Mouse (Mus musculus): ENCODE results near the gene Thbs3. TPM values are rescaled to one million over a fixed set of nuclear protein-coding genes. Genes with fewer than 3 reads are reported as not detected.
A peak's percentile ranks its signal among the peaks of the same experiment; 100 is the strongest.

Gene Thbs3
- total RNA-seq, 1 experiment = 36.9 TPM

- H3K27ac ChIP-seq (ENCODE audit: insufficient read depth, low read depth, low read length, poor library complexity, severe bottlenecking) = no peak overlapping the region
- no peak overlapping the region for H3K4me3 ChIP-seq (ENCODE audit: insufficient read depth in 1 of 2, low read depth in 1 of 2, low read length in 2 of 2, poor library complexity in 1 of 2, severe bottlenecking in 1 of 2)
- H3K9me3 ChIP-seq (ENCODE audit: control insufficient read depth, insufficient read depth, low read depth, low read length) = no peaks in the 10 kb centered on the region
- H3K9ac ChIP-seq (ENCODE audit: insufficient read depth, low read depth, low read length, poor library complexity, severe bottlenecking) = no peak overlapping the region
- TF ChIP-seq HCFC1 (IDR thresholded peaks at IDR 0.05; ENCODE audit: borderline replicate concordance, insufficient read depth, low read length) (no peak), MAFK (IDR thresholded peaks at IDR 0.05; ENCODE audit: insufficient read depth, low read depth, low read length) (no peak), ZNF384 (IDR thresholded peaks at IDR 0.05; ENCODE audit: low read depth, low read length) (no peak), CHD2 (IDR thresholded peaks at IDR 0.05; ENCODE audit: low read depth, low read length) (no peak), ZC3H11A (IDR thresholded peaks at IDR 0.05; ENCODE audit: borderline replicate concordance, low read depth, low read length) (no peak)
- H3K36me3 ChIP-seq (ENCODE audit: control insufficient read depth, insufficient read depth, low read length, poor library complexity, severe bottlenecking) = peaks cover 46% of the 10 kb centered on the region
- no peak for DNase-seq (ENCODE audit: low read depth, low spot score)
- peaks cover 3 to 5% of the 10 kb centered on the region in 2 experiments; a peak in 2 of 4 replicates for H3K4me1 ChIP-seq (ENCODE audit: control insufficient read depth in 2 of 2, insufficient read depth in 2 of 2, low read length in 2 of 2, poor library complexity in 1 of 2)
- in situ Hi-C loops (cut with MboI; ENCODE audit: low sequenced_read_pairs in 2 of 2, unreplicated experiment in 2 of 2) = no loop called here
Observed at GRCm38 (mm10) chr3:89210162-89210561, 4.8 kb upstream of the Thbs3 start.

GRCm38 (mm10) chr3:89210731-89211130 is 4.2 kb upstream of the Thbs3 start:
- no peaks in the 10 kb centered on the region for H3K9me3 ChIP-seq (ENCODE audit: control insufficient read depth, insufficient read depth, low read depth, low read length)
- no peak overlapping the region for H3K27ac ChIP-seq (ENCODE audit: insufficient read depth, low read depth, low read length, poor library complexity, severe bottlenecking)
- no peak overlapping the region for H3K4me3 ChIP-seq (ENCODE audit: insufficient read depth in 1 of 2, low read depth in 1 of 2, low read length in 2 of 2, poor library complexity in 1 of 2, severe bottlenecking in 1 of 2)
- no peak overlapping the region for H3K9ac ChIP-seq (ENCODE audit: insufficient read depth, low read depth, low read length, poor library complexity, severe bottlenecking)
- peaks cover 43% of the 10 kb centered on the region for H3K36me3 ChIP-seq (ENCODE audit: control insufficient read depth, insufficient read depth, low read length, poor library complexity, severe bottlenecking)
- in situ Hi-C loops (cut with MboI; ENCODE audit: low sequenced_read_pairs in 2 of 2, unreplicated experiment in 2 of 2) = no loop called here
- no peak for TF ChIP-seq ZNF384 (IDR thresholded peaks at IDR 0.05; ENCODE audit: low read depth, low read length)
- no peak for TF ChIP-seq MAFK (IDR thresholded peaks at IDR 0.05; ENCODE audit: insufficient read depth, low read depth, low read length)
- no peak for TF ChIP-seq CHD2 (IDR thresholded peaks at IDR 0.05; ENCODE audit: low read depth, low read length)
- no peak for TF ChIP-seq HCFC1 (IDR thresholded peaks at IDR 0.05; ENCODE audit: borderline replicate concordance, insufficient read depth, low read length)
- TF ChIP-seq ZC3H11A (IDR thresholded peaks at IDR 0.05; ENCODE audit: borderline replicate concordance, low read depth, low read length) = no peak
- DNase-seq (ENCODE audit: low read depth, low spot score) = no peak
- H3K4me1 ChIP-seq (ENCODE audit: control insufficient read depth in 2 of 2, insufficient read depth in 2 of 2, low read length in 2 of 2, poor library complexity in 1 of 2) = peaks cover 3 to 11% of the 10 kb centered on the region in 2 experiments; a peak in 2 of 4 replicates

- TF ChIP-seq MAFK (IDR thresholded peaks at IDR 0.05; ENCODE audit: insufficient read depth, low read depth, low read length) (no peak), HCFC1 (IDR thresholded peaks at IDR 0.05; ENCODE audit: borderline replicate concordance, insufficient read depth, low read length) (peak; percentile 85)
- DNase-seq (ENCODE audit: low read depth, low spot score) = peak; percentile 92
- peak overlapping the region; percentile 95 for H3K9ac ChIP-seq (ENCODE audit: insufficient read depth, low read depth, low read length, poor library complexity, severe bottlenecking)
- H3K27ac ChIP-seq (ENCODE audit: insufficient read depth, low read depth, low read length, poor library complexity, severe bottlenecking) = peak overlapping the region; percentile 91
- H3K36me3 ChIP-seq (ENCODE audit: control insufficient read depth, insufficient read depth, low read length, poor library complexity, severe bottlenecking) = peaks cover 18% of the 10 kb centered on the region
- peak overlapping the region; percentile 95 for H3K4me3 ChIP-seq (ENCODE audit: insufficient read depth in 1 of 2, low read depth in 1 of 2, low read length in 2 of 2, poor library complexity in 1 of 2, severe bottlenecking in 1 of 2)
- no peaks in the 10 kb centered on the region for H3K9me3 ChIP-seq (ENCODE audit: control insufficient read depth, insufficient read depth, low read depth, low read length)
- H3K4me1 ChIP-seq (ENCODE audit: control insufficient read depth in 2 of 2, insufficient read depth in 2 of 2, low read length in 2 of 2, poor library complexity in 1 of 2) = peaks cover 3 to 17% of the 10 kb centered on the region in 2 experiments; a peak in 2 of 4 replicates
- in situ Hi-C loops (cut with MboI; ENCODE audit: low sequenced_read_pairs in 2 of 2, unreplicated experiment in 2 of 2) = no loop called here
Observed at GRCm38 (mm10) chr3:89213803-89214530, 1.0 kb upstream of the Thbs3 start.

- peaks cover 7% of the 10 kb centered on the region; the same call in 1 of the 2 replicates for H3K36me3 ChIP-seq (ENCODE audit: control insufficient read depth, insufficient read depth, low read length, poor library complexity, severe bottlenecking)
- no peak for TF ChIP-seq CHD2 (IDR thresholded peaks at IDR 0.05; ENCODE audit: low read depth, low read length)
- no peak for TF ChIP-seq ZNF384 (IDR thresholded peaks at IDR 0.05; ENCODE audit: low read depth, low read length)
- TF ChIP-seq ZC3H11A (IDR thresholded peaks at IDR 0.05; ENCODE audit: borderline replicate concordance, low read depth, low read length) = no peak
- no peak for TF ChIP-seq HCFC1 (IDR thresholded peaks at IDR 0.05; ENCODE audit: borderline replicate concordance, insufficient read depth, low read length)
- TF ChIP-seq MAFK (IDR thresholded peaks at IDR 0.05; ENCODE audit: insufficient read depth, low read depth, low read length) = no peak
- DNase-seq (ENCODE audit: low read depth, low spot score) = peak; percentile 87
- in situ Hi-C loops (cut with MboI; ENCODE audit: low sequenced_read_pairs in 2 of 2, unreplicated experiment in 2 of 2) = no loop called here
- H3K27ac ChIP-seq (ENCODE audit: insufficient read depth, low read depth, low read length, poor library complexity, severe bottlenecking) = 0 out of 2 replicates have a peak overlapping the region, but pooled peaks have one; percentile 33
- H3K4me1 ChIP-seq (ENCODE audit: control insufficient read depth in 2 of 2, insufficient read depth in 2 of 2, low read length in 2 of 2, poor library complexity in 1 of 2) = peaks cover 3 to 17% of the 10 kb centered on the region in 2 experiments; a peak in 2 of 4 replicates
- H3K9ac ChIP-seq (ENCODE audit: insufficient read depth, low read depth, low read length, poor library complexity, severe bottlenecking) = peak overlapping the region; percentile 71; the same call in 1 of the 2 replicates
- H3K9me3 ChIP-seq (ENCODE audit: control insufficient read depth, insufficient read depth, low read depth, low read length) = no peaks in the 10 kb centered on the region
- peak overlapping the region in 1 of 2 experiments; percentile 55; a peak in 1 of 4 replicates for H3K4me3 ChIP-seq (ENCODE audit: insufficient read depth in 1 of 2, low read depth in 1 of 2, low read length in 2 of 2, poor library complexity in 1 of 2, severe bottlenecking in 1 of 2)
Observed at GRCm38 (mm10) chr3:89215853-89216252, 873 bp downstream of the Thbs3 start.
